Mouse (Mus musculus) limb, embryonic 14.5 days (tissue): ENCODE results near the gene Chchd3. TPM values are rescaled to one million over a fixed set of nuclear protein-coding genes. Genes with fewer than 3 reads are reported as not detected.

ENCODE experiments used
- ATAC-seq: fragments of 200-750 bp; cut with Nextera tagmentation; 2 replicates; pipeline ENCODE4 v1.8.0; 2017; ENCODE audit warnings: low read depth, moderate number of reproducible peaks, moderate TSS enrichment; ENCODE audit not compliant: low FRiP score
- DNase-seq: peaks from one replicate; pipeline ENCODE4 v3.0.0-alpha.2; 2015; ENCODE audit warnings: low spot score
- H3K27ac ChIP-seq: fragments of 300-500 bp; sonication (generic); replicated peaks from 2 replicates; pipeline ENCODE4 v1.5.1; 2014; ENCODE audit warnings: low read depth, mild to moderate bottlenecking, low read length, moderate library complexity, mixed read lengths
- H3K27me3 ChIP-seq: fragments of 300-500 bp; sonication (generic); 2 replicates; pipeline ENCODE4 v1.6.1; 2014; ENCODE audit warnings: low read length, mixed read lengths; ENCODE audit not compliant: control insufficient read depth, insufficient read depth
- H3K36me3 ChIP-seq: fragments of 300-500 bp; sonication (generic); 2 replicates; pipeline ENCODE4 v1.6.1; 2014; ENCODE audit warnings: mild to moderate bottlenecking, low read length, moderate library complexity, mixed read lengths; ENCODE audit not compliant: control insufficient read depth, insufficient read depth
- H3K4me1 ChIP-seq: fragments of 300-500 bp; sonication (generic); 2 replicates; pipeline ENCODE4 v1.6.1; 2014; ENCODE audit warnings: antibody characterized with exemption, low read length, mixed read lengths; ENCODE audit not compliant: control insufficient read depth, insufficient read depth
- H3K4me2 ChIP-seq: fragments of 300-500 bp; sonication (generic); replicated peaks from 2 replicates; pipeline ENCODE4 v1.6.1; 2014; ENCODE audit warnings: low read depth, mild to moderate bottlenecking, low read length, moderate library complexity; ENCODE audit not compliant: severe bottlenecking
- H3K4me3 ChIP-seq: fragments of 300-500 bp; sonication (generic); replicated peaks from 2 replicates; pipeline ENCODE4 v1.5.1; 2014; ENCODE audit warnings: low read length
- H3K9ac ChIP-seq: fragments of 300-500 bp; sonication (generic); 2 replicates; pipeline ENCODE4 v1.6.1; 2014; ENCODE audit warnings: mild to moderate bottlenecking, low read depth, low read length, moderate library complexity; ENCODE audit not compliant: severe bottlenecking
- H3K9me3 ChIP-seq: fragments of 300-500 bp; sonication (generic); 2 replicates; pipeline ENCODE4 v1.6.1; 2016; ENCODE audit warnings: low read length; ENCODE audit not compliant: control insufficient read depth
- POLR2A ChIP-seq: fragments of 200-500 bp; IDR thresholded peaks from 2 replicates; pipeline ENCODE4 v1.8.0; 2012; ENCODE audit warnings: inconsistent platforms, mild to moderate bottlenecking, moderate library complexity, borderline replicate concordance; ENCODE audit not compliant: insufficient read depth, insufficient read length; ENCODE audit errors: extremely low read depth
- WGBS: fragments of 180-500 bp; shearing (Covaris S2); extraction: QIAGEN DNeasy Blood & Tissue Kit; methylation state at CpG from one replicate; pipeline ENCODE4 v1.1.7; 2014; 5-methylcytosine and 5-hydroxymethylcytosine counted together
- polyA plus RNA-seq, 2 experiments: library from polyadenylated mRNA; depleted of rRNA in 1 of 2; stranded (reverse) in 1 of 2; unstranded in 1 of 2; fragments of >200 nt; fragmentation: Nextera tagmentation in 1 of 2; extraction: Ambion mirVana in 1 of 2; gene quantifications; 2 replicates each; pipeline versions ENCODE4 v1.2.1 to v1.2.3; 2012 to 2014

Chchd3 gene
- polyA plus RNA-seq, 2 experiments: 69.0 to 108 TPM

GRCm38 (mm10) chr6:32894100-32894499, 166.0 kb downstream of the Chchd3 start:
- 80% methylated on average over 2 of the region's 2 CpGs for WGBS
- H3K4me2 ChIP-seq: no peak overlapping the region

GRCm38 (mm10) chr6:32890726-32891125, 169.3 kb downstream of the Chchd3 start:
- no peak overlapping the region for H3K27ac ChIP-seq
- no peak for TF ChIP-seq POLR2A
- DNase-seq (no peak), ATAC-seq (no peak)
- H3K9me3 ChIP-seq: no peaks in the 10 kb centered on the region
- H3K4me2 ChIP-seq: no peak overlapping the region
- no peaks in the 10 kb centered on the region for H3K36me3 ChIP-seq
- WGBS: 85% methylated on average over 4 of the region's 4 CpGs
- no peaks in the 10 kb centered on the region for H3K4me1 ChIP-seq
- H3K4me3 ChIP-seq: no peak overlapping the region
- H3K27me3 ChIP-seq: no peaks in the 10 kb centered on the region
- no peak overlapping the region for H3K9ac ChIP-seq

More at GRCm38 (mm10) chr6:32894100-32894499, 166.0 kb downstream of the Chchd3 start:
- H3K36me3 ChIP-seq: no peaks in the 10 kb centered on the region
- DNase-seq: no peak
- H3K4me3 ChIP-seq: no peak overlapping the region
- TF ChIP-seq POLR2A: no peak
- H3K27ac ChIP-seq: no peak overlapping the region
- ATAC-seq: no peak
- H3K27me3 ChIP-seq: no peaks in the 10 kb centered on the region
- no peak overlapping the region for H3K9ac ChIP-seq
- H3K4me1 ChIP-seq: no peaks in the 10 kb centered on the region
- no peaks in the 10 kb centered on the region for H3K9me3 ChIP-seq

- Histone ChIP-seq H3K9me3 (no peaks in the 10 kb centered on the region), H3K9ac (no peak overlapping the region), H3K4me2 (no peak overlapping the region), H3K27ac (no peak overlapping the region), H3K4me3 (no peak overlapping the region), H3K36me3 (no peaks in the 10 kb centered on the region), H3K4me1 (no peaks in the 10 kb centered on the region), H3K27me3 (no peaks in the 10 kb centered on the region)
- 35% methylated on average over 4 of the region's 4 CpGs for WGBS
- ATAC-seq (no peak), DNase-seq (no peak)
- no peak for TF ChIP-seq POLR2A
These were observed 171.0 kb downstream of the Chchd3 start for GRCm38 (mm10) chr6:32888894-32889529.

GRCm38 (mm10) chr6:32878586-32878985, 181.5 kb downstream of the Chchd3 start:
- no peaks in the 10 kb centered on the region for H3K9me3 ChIP-seq
- H3K27me3 ChIP-seq: no peaks in the 10 kb centered on the region
- H3K9ac ChIP-seq: no peak overlapping the region
- 78% methylated on average over 5 of the region's 5 CpGs for WGBS
- no peak overlapping the region for H3K27ac ChIP-seq
- H3K36me3 ChIP-seq: no peaks in the 10 kb centered on the region
- no peak overlapping the region for H3K4me2 ChIP-seq
- TF ChIP-seq POLR2A: no peak
- ATAC-seq: no peak
- H3K4me3 ChIP-seq: no peak overlapping the region
- no peaks in the 10 kb centered on the region for H3K4me1 ChIP-seq
- DNase-seq: no peak

GRCm38 (mm10) chr6:32874176-32874575, 185.9 kb downstream of the Chchd3 start:
- Histone ChIP-seq H3K4me1 (no peaks in the 10 kb centered on the region), H3K27me3 (no peaks in the 10 kb centered on the region), H3K27ac (no peak overlapping the region), H3K9me3 (no peaks in the 10 kb centered on the region), H3K36me3 (0 out of 2 replicates have a peak, but pooled peaks cover 2% of the 10 kb centered on the region), H3K4me2 (no peak overlapping the region), H3K9ac (no peak overlapping the region), H3K4me3 (no peak overlapping the region)
- no peak for ATAC-seq
- 84% methylated on average over 3 of the region's 3 CpGs for WGBS
- DNase-seq: no peak
- TF ChIP-seq POLR2A: no peak

- TF ChIP-seq POLR2A: no peak
- no peak for DNase-seq
- Histone ChIP-seq H3K9ac (no peak overlapping the region), H3K27me3 (no peaks in the 10 kb centered on the region), H3K4me3 (no peak overlapping the region), H3K9me3 (no peaks in the 10 kb centered on the region), H3K4me2 (no peak overlapping the region), H3K27ac (no peak overlapping the region), H3K4me1 (no peaks in the 10 kb centered on the region), H3K36me3 (0 out of 2 replicates have a peak, but pooled peaks cover 5% of the 10 kb centered on the region)
- whole genome bisulfite sequencing: 75% methylated on average over 2 of the region's 2 CpGs
- ATAC-seq: no peak
These were observed 187.3 kb downstream of the Chchd3 start for GRCm38 (mm10) chr6:32872805-32873204.
